Mouse (Mus musculus) small intestine, adult 2 months (tissue): ENCODE data around the gene Sytl1. TPM values are rescaled to one million over a fixed set of nuclear protein-coding genes. Genes with fewer than 3 reads are reported as not detected.

Source experiments
- H3K27ac ChIP-seq: fragments of 200-500 bp; 2 replicates; pipeline ENCODE4 v1.5.1; 2012; ENCODE audit warnings: low read depth, low read length, control low read depth, inconsistent platforms; ENCODE audit not compliant: insufficient read depth
- H3K27me3 ChIP-seq: fragments of 200-500 bp; 2 replicates; pipeline ENCODE4 v1.6.1; 2012; ENCODE audit warnings: mild to moderate bottlenecking, moderate library complexity, low read length, inconsistent platforms; ENCODE audit not compliant: control insufficient read depth, insufficient read depth
- H3K36me3 ChIP-seq: fragments of 200-500 bp; 2 replicates; pipeline ENCODE4 v1.6.1; 2012; ENCODE audit warnings: mild to moderate bottlenecking, low read length, control low read depth, inconsistent platforms; ENCODE audit not compliant: control insufficient read depth, insufficient read depth
- H3K4me1 ChIP-seq: fragments of 200-500 bp; 2 replicates; pipeline ENCODE4 v1.6.1; 2012; ENCODE audit warnings: low read length, inconsistent platforms, mixed read lengths; ENCODE audit not compliant: control insufficient read depth, insufficient read depth, insufficient read length
- H3K4me3 ChIP-seq: fragments of 200-500 bp; 2 replicates; pipeline ENCODE4 v1.5.1; 2012; ENCODE audit warnings: low read depth, mild to moderate bottlenecking, control low read depth, inconsistent platforms, low read length, moderate library complexity
- CTCF ChIP-seq: fragments of 200-500 bp; IDR thresholded peaks from 2 replicates; pipeline ENCODE4 v1.5.1; 2012; ENCODE audit warnings: low read depth, mild to moderate bottlenecking, control low read depth, inconsistent platforms, low read length, moderate library complexity, mixed read lengths; ENCODE audit not compliant: insufficient replicate concordance, insufficient read length; ENCODE audit errors: extremely low read depth
- POLR2A ChIP-seq: fragments of 200-500 bp; IDR thresholded peaks from 2 replicates; pipeline ENCODE4 v1.6.1; 2012; ENCODE audit warnings: low read depth, mild to moderate bottlenecking, control low read depth, inconsistent platforms, low read length, moderate library complexity
- WGBS: fragments of 180-500 bp; shearing (Covaris S2); methylation state at CpG from one replicate; pipeline ENCODE4 v1.1.7; 2018; 5-methylcytosine and 5-hydroxymethylcytosine counted together
- polyA plus RNA-seq: library from polyadenylated mRNA; depleted of rRNA; stranded (reverse); fragments of >200 nt; gene quantifications from 2 replicates; pipeline ENCODE4 v1.2.3, GENCODE M21; 2012

The Sytl1 gene
- polyA plus RNA-seq, 1 experiment: 10.9 TPM

- TF ChIP-seq POLR2A (0 out of 2 replicates have a peak, but pooled peaks have one; percentile 19), CTCF (no peak)
- Histone ChIP-seq H3K36me3 (no peaks in the 10 kb centered on the region), H3K4me3 (no peak overlapping the region), H3K27me3 (no peaks in the 10 kb centered on the region), H3K4me1 (peaks cover 22% of the 10 kb centered on the region), H3K27ac (peak overlapping the region; percentile 20; the same call in 1 of the 2 replicates)
- 26% methylated on average over 12 of the region's 12 CpGs for WGBS
Measured at GRCm38 (mm10) chr4:133257798-133258408, 5.0 kb downstream of the Sytl1 start.

GRCm38 (mm10) chr4:133257230-133257629, 5.7 kb downstream of the Sytl1 start:
- TF ChIP-seq CTCF (no peak), POLR2A (no peak)
- Histone ChIP-seq H3K4me3 (peak overlapping the region; percentile 49), H3K27me3 (no peaks in the 10 kb centered on the region), H3K27ac (no peak overlapping the region; the same call in 1 of the 2 replicates), H3K36me3 (no peaks in the 10 kb centered on the region; the same call in 1 of the 2 replicates), H3K4me1 (peaks cover 22% of the 10 kb centered on the region)
- WGBS: 24% methylated on average over 12 of the region's 12 CpGs

- TF ChIP-seq CTCF (no peak), POLR2A (no peak)
- peak overlapping the region; percentile 49 for H3K4me3 ChIP-seq
- H3K36me3 ChIP-seq: no peaks in the 10 kb centered on the region; the same call in 1 of the 2 replicates
- no peak overlapping the region for H3K27ac ChIP-seq
- H3K4me1 ChIP-seq: peaks cover 22% of the 10 kb centered on the region
- WGBS: 24% methylated on average over 24 of the region's 24 CpGs
- no peaks in the 10 kb centered on the region for H3K27me3 ChIP-seq
Measured at GRCm38 (mm10) chr4:133256820-133257219, 6.1 kb downstream of the Sytl1 start.

GRCm38 (mm10) chr4:133255392-133255791, 7.5 kb downstream of the Sytl1 start:
- 90% methylated on average over 6 of the region's 6 CpGs for WGBS
- H3K4me1 ChIP-seq: peaks cover 29% of the 10 kb centered on the region
- no peaks in the 10 kb centered on the region; the same call in none of the 2 replicates for H3K36me3 ChIP-seq
- no peak overlapping the region for H3K27ac ChIP-seq
- no peak overlapping the region for H3K4me3 ChIP-seq
- TF ChIP-seq POLR2A: no peak
- no peak for TF ChIP-seq CTCF
- no peaks in the 10 kb centered on the region for H3K27me3 ChIP-seq

- TF ChIP-seq CTCF (no peak), POLR2A (no peak)
- WGBS: 38% methylated on average over 12 of the region's 12 CpGs
- H3K27ac ChIP-seq: no peak overlapping the region
Measured at GRCm38 (mm10) chr4:133253412-133253811, 9.5 kb downstream of the Sytl1 start.

GRCm38 (mm10) chr4:133252089-133252488, 10.8 kb downstream of the Sytl1 start:
- Histone ChIP-seq H3K36me3 (no peaks in the 10 kb centered on the region; the same call in none of the 2 replicates), H3K27me3 (no peaks in the 10 kb centered on the region), H3K4me3 (no peak overlapping the region), H3K27ac (no peak overlapping the region), H3K4me1 (peaks cover 35% of the 10 kb centered on the region)
- no peak for TF ChIP-seq POLR2A
- no peak for TF ChIP-seq CTCF
- WGBS: 84% methylated on average over 4 of the region's 4 CpGs

More at GRCm38 (mm10) chr4:133253412-133253811, 9.5 kb downstream of the Sytl1 start:
- H3K27me3 ChIP-seq: no peaks in the 10 kb centered on the region
- peaks cover 37% of the 10 kb centered on the region for H3K4me1 ChIP-seq
- no peaks in the 10 kb centered on the region; the same call in none of the 2 replicates for H3K36me3 ChIP-seq
- H3K4me3 ChIP-seq: no peak overlapping the region

- no peak for TF ChIP-seq CTCF
- TF ChIP-seq POLR2A: no peak
- Histone ChIP-seq H3K4me1 (peaks cover 32% of the 10 kb centered on the region), H3K27ac (no peak overlapping the region), H3K36me3 (no peaks in the 10 kb centered on the region; the same call in none of the 2 replicates), H3K4me3 (peak overlapping the region; percentile 35), H3K27me3 (no peaks in the 10 kb centered on the region)
- WGBS: 13% methylated on average over 31 of the region's 31 CpGs
Measured at GRCm38 (mm10) chr4:133251214-133251613, 11.7 kb downstream of the Sytl1 start.
